Mouse (Mus musculus) lung, postnatal 0 days (tissue): ENCODE results near the gene Cx3cl1. TPM values are rescaled to one million over a fixed set of nuclear protein-coding genes. Genes with fewer than 3 reads are reported as not detected.

Experiments used
- ATAC-seq: fragments of 200-750 bp; cut with Nextera tagmentation; 2 replicates; pipeline ENCODE4 v1.8.0; 2017; ENCODE audit warnings: moderate library complexity
- DNase-seq: peaks from one replicate; pipeline ENCODE4 v3.0.0-alpha.2; 2016; ENCODE audit warnings: low spot score
- H3K27ac ChIP-seq: fragments of 300-500 bp; sonication (generic); 2 replicates; pipeline ENCODE4 v1.5.1; 2014; ENCODE audit warnings: antibody characterized with exemption, mild to moderate bottlenecking, low read length, mixed read lengths
- H3K27me3 ChIP-seq: fragments of 300-500 bp; sonication (generic); replicated peaks from 2 replicates; pipeline ENCODE4 v1.6.1; 2014; ENCODE audit warnings: low read length, mixed read lengths; ENCODE audit not compliant: insufficient read depth
- H3K36me3 ChIP-seq: fragments of 300-500 bp; sonication (generic); 2 replicates; pipeline ENCODE4 v1.6.1; 2014; ENCODE audit warnings: low read length, mixed read lengths; ENCODE audit not compliant: insufficient read depth
- H3K4me1 ChIP-seq: fragments of 300-500 bp; sonication (generic); 2 replicates; pipeline ENCODE4 v1.6.1; 2014; ENCODE audit warnings: antibody characterized with exemption, low read depth, low read length, mixed read lengths; ENCODE audit not compliant: insufficient read depth
- H3K4me2 ChIP-seq: fragments of 300-500 bp; sonication (generic); replicated peaks from 2 replicates; pipeline ENCODE4 v1.6.1; 2014; ENCODE audit warnings: low read depth, mild to moderate bottlenecking, low read length, moderate library complexity, mixed read lengths
- H3K4me3 ChIP-seq: fragments of 300-500 bp; sonication (generic); 2 replicates; pipeline ENCODE4 v1.5.1; 2014; ENCODE audit warnings: low read depth, low read length
- H3K9ac ChIP-seq: fragments of 300-500 bp; sonication (generic); replicated peaks from 2 replicates; pipeline ENCODE4 v1.6.1; 2014; ENCODE audit warnings: low read depth, mild to moderate bottlenecking
- H3K9me3 ChIP-seq: fragments of 300-500 bp; sonication (generic); 2 replicates; pipeline ENCODE4 v1.6.1; 2016; ENCODE audit warnings: low read length, mixed read lengths
- CTCF ChIP-seq: IDR thresholded peaks from 2 replicates; pipeline ENCODE4 v1.5.1; 2016; ENCODE audit warnings: antibody characterized with exemption, mild to moderate bottlenecking
- EP300 ChIP-seq: IDR thresholded peaks from 2 replicates; pipeline ENCODE4 v1.6.1; 2016; ENCODE audit warnings: antibody characterized with exemption, mild to moderate bottlenecking, control low read depth
- WGBS: fragments of 180-500 bp; shearing (Covaris S2); extraction: QIAGEN DNeasy Blood & Tissue Kit; methylation state at CpG from one replicate; pipeline ENCODE4 v1.1.7; 2014; 5-methylcytosine and 5-hydroxymethylcytosine counted together
- polyA plus RNA-seq: library from polyadenylated mRNA; unstranded; fragments of >200 nt; fragmentation: Nextera tagmentation; extraction: Ambion mirVana; gene quantifications from 2 replicates; pipeline ENCODE4 v1.2.1, GENCODE M21; 2015

The Cx3cl1 gene
- polyA plus RNA-seq, 1 experiment from 2014 or later: 8.3 TPM

- ATAC-seq (no peak), DNase-seq (no peak)
- H3K4me2 ChIP-seq: no peak overlapping the region
- TF ChIP-seq CTCF (no peak), EP300 (no peak)
- 59% methylated on average over 4 of the region's 4 CpGs for whole genome bisulfite sequencing
- H3K36me3 ChIP-seq: no peaks in the 10 kb centered on the region
- H3K4me3 ChIP-seq: no peak overlapping the region
- H3K9me3 ChIP-seq: no peaks in the 10 kb centered on the region
- no peaks in the 10 kb centered on the region for H3K27me3 ChIP-seq
- no peak overlapping the region for H3K9ac ChIP-seq
- no peak overlapping the region for H3K27ac ChIP-seq
- H3K4me1 ChIP-seq: no peaks in the 10 kb centered on the region
These were observed 23.4 kb upstream of the Cx3cl1 start for GRCm38 (mm10) chr8:94748363-94748762.

- H3K4me2 ChIP-seq: no peak overlapping the region
- H3K4me1 ChIP-seq: no peaks in the 10 kb centered on the region
- no peak for ATAC-seq
- no peaks in the 10 kb centered on the region for H3K36me3 ChIP-seq
- TF ChIP-seq CTCF: no peak
- H3K27ac ChIP-seq: no peak overlapping the region
- no peak overlapping the region for H3K9ac ChIP-seq
- no peaks in the 10 kb centered on the region for H3K9me3 ChIP-seq
- 77% methylated on average over 3 of the region's 3 CpGs for WGBS
- H3K4me3 ChIP-seq: no peak overlapping the region
- DNase-seq: no peak
- no peaks in the 10 kb centered on the region for H3K27me3 ChIP-seq
These were observed 21.9 kb upstream of the Cx3cl1 start for GRCm38 (mm10) chr8:94749942-94750341.

- no peak for ATAC-seq
- no peak overlapping the region for H3K4me3 ChIP-seq
- no peaks in the 10 kb centered on the region for H3K4me1 ChIP-seq
- no peak overlapping the region for H3K27ac ChIP-seq
- TF ChIP-seq CTCF (no peak), EP300 (no peak)
- no peaks in the 10 kb centered on the region for H3K9me3 ChIP-seq
- no peak for DNase-seq
- H3K4me2 ChIP-seq: no peak overlapping the region
- WGBS: 75% methylated on average over 10 of the region's 10 CpGs
- no peaks in the 10 kb centered on the region for H3K36me3 ChIP-seq
- no peak overlapping the region for H3K9ac ChIP-seq
- no peaks in the 10 kb centered on the region for H3K27me3 ChIP-seq
These were observed 20.6 kb upstream of the Cx3cl1 start for GRCm38 (mm10) chr8:94751023-94751849.

GRCm38 (mm10) chr8:94754006-94754405 lies 17.8 kb upstream of the Cx3cl1 start:
- Histone ChIP-seq H3K4me1 (no peaks in the 10 kb centered on the region), H3K9me3 (no peaks in the 10 kb centered on the region), H3K4me2 (no peak overlapping the region), H3K36me3 (no peaks in the 10 kb centered on the region), H3K4me3 (no peak overlapping the region), H3K27ac (no peak overlapping the region), H3K27me3 (no peaks in the 10 kb centered on the region), H3K9ac (no peak overlapping the region)
- DNase-seq (no peak), ATAC-seq (no peak)
- no peak for TF ChIP-seq EP300
- no peak for TF ChIP-seq CTCF
- WGBS: 84% methylated on average over 2 of the region's 2 CpGs

GRCm38 (mm10) chr8:94754486-94754885 lies 17.3 kb upstream of the Cx3cl1 start:
- Histone ChIP-seq H3K27me3 (no peaks in the 10 kb centered on the region), H3K4me2 (no peak overlapping the region), H3K4me3 (no peak overlapping the region), H3K27ac (no peak overlapping the region), H3K9ac (no peak overlapping the region), H3K36me3 (no peaks in the 10 kb centered on the region), H3K9me3 (no peaks in the 10 kb centered on the region), H3K4me1 (no peaks in the 10 kb centered on the region)
- 60% methylated on average over 2 of the region's 2 CpGs for WGBS
- DNase-seq: no peak
- no peak for ATAC-seq
- no peak for TF ChIP-seq CTCF
- no peak for TF ChIP-seq EP300

- Histone ChIP-seq H3K4me3 (no peak overlapping the region), H3K27ac (no peak overlapping the region), H3K4me2 (no peak overlapping the region), H3K36me3 (no peaks in the 10 kb centered on the region), H3K27me3 (no peaks in the 10 kb centered on the region), H3K9me3 (no peaks in the 10 kb centered on the region), H3K4me1 (no peaks in the 10 kb centered on the region), H3K9ac (no peak overlapping the region)
- TF ChIP-seq EP300 (no peak), CTCF (no peak)
- DNase-seq (peak; percentile 27), ATAC-seq (no peak)
- 42% methylated on average over 9 of the region's 9 CpGs for WGBS
These were observed 4.8 kb upstream of the Cx3cl1 start for GRCm38 (mm10) chr8:94767035-94767434.
